Mouse (Mus musculus) cerebellum, adult 2 months (tissue): ENCODE data around the gene Cpne4. TPM values are rescaled to one million over a fixed set of nuclear protein-coding genes. Genes with fewer than 3 reads are reported as not detected.

Experiments used
- DNase-seq, 2 experiments: peaks; one replicate each; pipeline ENCODE4 v3.0.0; 2021
- H3K27ac ChIP-seq: fragments of 200-500 bp; 2 replicates; pipeline ENCODE4 v1.5.1; 2012; ENCODE audit warnings: low read length, control low read depth, inconsistent platforms; ENCODE audit not compliant: insufficient read depth
- H3K27me3 ChIP-seq: fragments of 200-500 bp; 2 replicates; pipeline ENCODE4 v1.6.1; 2012; ENCODE audit warnings: inconsistent platforms, mild to moderate bottlenecking, low read length, moderate library complexity; ENCODE audit not compliant: control insufficient read depth, insufficient read depth
- H3K4me1 ChIP-seq: fragments of 200-500 bp; 2 replicates; pipeline ENCODE4 v1.6.1; 2011; ENCODE audit warnings: low read length; ENCODE audit not compliant: control insufficient read depth, insufficient read depth
- H3K4me3 ChIP-seq: fragments of 200-500 bp; replicated peaks from 2 replicates; pipeline ENCODE3; 2011; ENCODE audit warnings: mild to moderate bottlenecking, low read depth, low read length, control low read depth; ENCODE audit not compliant: insufficient read depth
- CTCF ChIP-seq: fragments of 200-500 bp; IDR thresholded peaks from 2 replicates; pipeline ENCODE4 v1.5.1; 2011; ENCODE audit warnings: low read depth, mild to moderate bottlenecking, control low read depth, low read length, moderate library complexity, borderline replicate concordance; ENCODE audit not compliant: insufficient read depth
- POLR2A ChIP-seq: fragments of 200-500 bp; IDR thresholded peaks from 2 replicates; pipeline ENCODE4 v1.6.1; 2011; ENCODE audit warnings: low read length, control low read depth, borderline replicate concordance; ENCODE audit not compliant: insufficient read depth
- WGBS: fragments of 180-500 bp; shearing (Covaris S2); methylation state at CpG from one replicate; pipeline ENCODE4 v1.1.7; 2018; 5-methylcytosine and 5-hydroxymethylcytosine counted together
- polyA plus RNA-seq: library from polyadenylated mRNA; depleted of rRNA; stranded (reverse); fragments of >200 nt; gene quantifications from 2 replicates; pipeline ENCODE4 v1.2.3, GENCODE M21; 2012

Gene Cpne4
- polyA plus RNA-seq, 1 experiment = 4.6 TPM

DNA sequence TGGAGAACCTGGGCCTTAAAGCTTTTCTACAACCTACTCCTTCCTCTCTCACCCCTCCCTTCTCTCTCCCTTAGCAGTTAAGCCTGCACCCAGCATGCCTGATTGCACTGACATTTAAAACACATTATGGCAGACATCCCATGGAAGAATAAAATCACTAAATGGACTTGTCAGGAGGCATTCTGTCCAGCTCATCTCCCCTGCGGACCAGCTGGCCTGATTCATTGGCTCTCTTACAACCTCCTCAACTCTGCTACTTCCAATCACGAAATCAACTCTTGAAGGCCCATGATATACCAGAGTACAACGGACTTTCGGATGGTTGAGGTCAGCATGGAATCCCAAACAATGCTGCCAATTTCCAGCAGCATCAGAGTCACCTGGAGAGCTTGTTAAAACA, 393.3 kb downstream of the Cpne4 start:
- Histone ChIP-seq H3K4me3 (no peak overlapping the region), H3K4me1 (no peaks in the 10 kb centered on the region), H3K27ac (no peak overlapping the region), H3K27me3 (no peaks in the 10 kb centered on the region)
- peak; percentile 5 to 26 for DNase-seq
- TF ChIP-seq POLR2A (no peak), CTCF (no peak)
- 5% methylated on average over 4 of the region's 4 CpGs for WGBS

DNA sequence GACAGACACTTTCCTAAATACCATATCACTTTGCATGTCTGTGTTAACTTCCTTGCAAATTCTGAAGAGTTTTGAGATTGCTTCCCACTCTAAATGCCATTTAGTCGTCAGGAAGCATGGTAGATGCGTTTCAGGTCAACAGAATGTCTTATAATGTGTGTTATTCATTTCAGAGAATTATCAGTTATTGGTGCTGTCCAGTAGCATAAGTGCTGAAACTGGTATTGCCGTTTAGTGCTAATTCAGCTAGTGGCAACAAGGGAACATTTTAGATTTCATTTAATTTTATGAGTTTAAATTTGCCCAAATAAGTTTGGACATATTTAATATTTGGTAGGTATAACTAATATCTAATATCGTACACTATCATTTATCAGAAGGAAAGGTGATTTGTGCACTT, 403.5 kb downstream of the Cpne4 start:
- H3K27me3 ChIP-seq = no peaks in the 10 kb centered on the region
- no peak for DNase-seq
- H3K27ac ChIP-seq = no peak overlapping the region
- 76% methylated on average over 4 of the region's 4 CpGs for WGBS
- TF ChIP-seq CTCF = no peak
- no peak for TF ChIP-seq POLR2A
- no peak overlapping the region for H3K4me3 ChIP-seq
- no peaks in the 10 kb centered on the region for H3K4me1 ChIP-seq

DNA sequence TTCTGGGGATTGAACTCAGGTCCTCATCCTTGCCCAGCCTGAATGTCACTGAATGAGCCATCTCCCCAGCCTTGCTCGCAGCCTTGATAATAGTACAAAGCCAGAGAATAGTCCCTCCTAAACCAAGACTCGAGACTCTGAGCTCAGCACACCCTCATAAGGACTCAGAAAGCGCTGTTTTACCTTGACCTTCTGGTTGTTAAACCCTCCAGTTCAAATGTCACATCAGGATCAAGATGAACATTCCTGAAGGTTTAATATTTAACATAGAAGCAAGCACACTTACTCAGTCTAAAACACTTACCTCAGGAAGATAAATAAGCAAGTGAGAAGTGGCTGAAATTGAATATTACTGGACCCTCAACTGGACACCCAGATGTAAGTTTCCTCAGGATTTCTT, 405.1 kb downstream of the Cpne4 start:
- WGBS = 80% methylated on average over 3 of the region's 3 CpGs
- no peak for TF ChIP-seq CTCF
- TF ChIP-seq POLR2A = no peak
- H3K4me1 ChIP-seq = no peaks in the 10 kb centered on the region
- no peak overlapping the region for H3K27ac ChIP-seq
- no peak overlapping the region for H3K4me3 ChIP-seq
- DNase-seq = no peak
- H3K27me3 ChIP-seq = no peaks in the 10 kb centered on the region

DNA sequence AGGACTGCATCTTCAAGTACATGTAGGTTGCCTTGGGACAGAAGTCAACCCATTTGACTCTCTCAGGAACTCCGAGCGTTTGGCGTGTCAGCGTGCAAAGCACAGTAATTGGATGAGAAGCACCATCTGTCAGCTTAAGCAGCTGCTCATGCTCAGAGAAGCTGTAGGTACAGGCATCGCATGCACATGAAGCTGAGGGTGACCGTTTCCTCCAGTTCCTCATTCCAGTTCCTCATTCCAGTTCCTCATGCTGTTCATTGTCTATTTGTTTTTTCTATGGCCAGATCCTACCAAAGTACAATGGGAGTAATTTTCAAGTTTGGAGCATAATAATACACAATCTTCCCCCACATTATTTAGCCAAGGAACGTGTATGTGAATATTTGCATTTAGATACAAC, 425.7 kb downstream of the Cpne4 start:
- no peaks in the 10 kb centered on the region for H3K27me3 ChIP-seq
- no peak overlapping the region for H3K27ac ChIP-seq
- H3K4me1 ChIP-seq = no peaks in the 10 kb centered on the region
- no peak overlapping the region for H3K4me3 ChIP-seq
- WGBS = 26% methylated on average over 7 of the region's 7 CpGs
- DNase-seq = no peak
- TF ChIP-seq CTCF (no peak), POLR2A (no peak)

DNA sequence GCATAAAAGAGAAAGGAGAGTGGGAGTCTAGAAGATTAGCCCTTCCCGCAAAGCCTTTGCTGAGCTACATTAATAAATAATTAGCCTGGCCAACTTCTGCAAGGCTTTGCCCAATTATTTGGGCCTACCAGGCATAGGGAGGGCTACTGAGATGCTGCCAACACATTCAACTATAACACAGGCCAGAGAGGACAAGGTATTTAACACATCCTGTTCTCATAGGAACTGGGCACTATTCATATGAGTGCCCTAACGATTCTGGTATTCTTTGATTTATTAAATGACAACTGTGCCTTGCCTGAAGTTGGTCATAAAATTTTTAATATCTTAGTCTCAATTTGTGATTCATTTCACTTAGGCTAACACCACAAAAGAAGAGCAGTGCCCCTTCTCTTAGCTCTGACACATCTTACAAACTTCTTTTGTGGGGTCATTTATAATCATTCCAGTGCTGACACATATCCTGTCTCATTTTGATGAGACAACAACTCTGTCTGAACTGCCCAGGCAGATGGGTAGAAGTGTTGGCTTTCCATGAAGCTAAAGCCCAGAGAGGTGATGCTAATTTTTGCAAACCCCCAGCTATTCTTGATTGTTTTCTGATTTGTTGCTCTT, 435.0 kb downstream of the Cpne4 start:
- H3K27me3 ChIP-seq = no peaks in the 10 kb centered on the region
- no peak overlapping the region for H3K27ac ChIP-seq
- TF ChIP-seq POLR2A = no peak
- no peak for TF ChIP-seq CTCF
- DNase-seq = no peak
- no peaks in the 10 kb centered on the region for H3K4me1 ChIP-seq
- WGBS = 75% methylated on average over 2 of the region's 2 CpGs
- no peak overlapping the region for H3K4me3 ChIP-seq

DNA sequence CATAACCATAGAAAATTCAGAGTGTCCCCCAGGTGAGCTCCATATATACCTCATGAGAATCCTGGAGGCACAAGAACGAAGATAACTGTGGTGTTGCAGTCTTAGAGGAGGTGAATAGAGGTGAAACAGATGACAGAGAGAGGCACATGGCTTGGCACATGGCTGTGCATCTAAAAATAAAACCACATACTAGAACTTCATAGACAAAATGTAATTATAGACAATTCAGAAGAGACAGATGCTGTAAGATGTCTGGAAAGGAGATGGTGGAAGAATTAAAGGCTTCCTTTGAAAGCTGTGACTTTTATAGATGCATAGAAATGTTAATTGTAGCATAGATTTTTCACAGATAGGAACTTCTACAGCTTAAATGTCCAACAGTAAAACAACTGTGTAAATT, 451.1 kb downstream of the Cpne4 start:
- H3K27ac ChIP-seq = no peak overlapping the region
- H3K4me3 ChIP-seq = no peak overlapping the region
- H3K4me1 ChIP-seq = no peaks in the 10 kb centered on the region
- no peak for DNase-seq
- TF ChIP-seq CTCF (no peak), POLR2A (no peak)
- H3K27me3 ChIP-seq = no peaks in the 10 kb centered on the region
- WGBS = 40% methylated on average over 1 of the region's 1 CpGs

DNA sequence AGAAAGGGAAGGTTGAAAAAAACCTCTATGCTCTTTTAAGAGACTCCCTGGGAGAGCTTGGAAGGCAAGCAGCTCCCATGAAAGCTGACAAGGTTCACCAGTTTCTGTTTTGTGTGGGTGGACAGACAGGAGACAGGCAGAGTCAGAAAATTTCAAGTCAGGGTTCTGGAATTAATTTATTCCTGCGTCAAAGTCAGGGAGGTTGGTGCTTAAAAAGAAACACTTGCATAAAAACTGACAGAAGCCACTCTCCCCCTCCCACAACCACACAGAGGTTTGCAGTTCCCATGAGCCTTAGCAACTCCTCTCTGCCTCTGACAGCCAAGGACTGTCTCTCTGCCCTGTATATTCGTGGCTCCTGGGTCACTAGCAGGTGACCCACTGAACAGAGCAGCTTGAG, 463.6 kb downstream of the Cpne4 start:
- TF ChIP-seq POLR2A = no peak
- no peak for TF ChIP-seq CTCF
- Histone ChIP-seq H3K27ac (no peak overlapping the region), H3K4me3 (no peak overlapping the region), H3K27me3 (no peaks in the 10 kb centered on the region), H3K4me1 (no peaks in the 10 kb centered on the region)
- WGBS = 12% methylated on average over 2 of the region's 2 CpGs
- no peak for DNase-seq

DNA sequence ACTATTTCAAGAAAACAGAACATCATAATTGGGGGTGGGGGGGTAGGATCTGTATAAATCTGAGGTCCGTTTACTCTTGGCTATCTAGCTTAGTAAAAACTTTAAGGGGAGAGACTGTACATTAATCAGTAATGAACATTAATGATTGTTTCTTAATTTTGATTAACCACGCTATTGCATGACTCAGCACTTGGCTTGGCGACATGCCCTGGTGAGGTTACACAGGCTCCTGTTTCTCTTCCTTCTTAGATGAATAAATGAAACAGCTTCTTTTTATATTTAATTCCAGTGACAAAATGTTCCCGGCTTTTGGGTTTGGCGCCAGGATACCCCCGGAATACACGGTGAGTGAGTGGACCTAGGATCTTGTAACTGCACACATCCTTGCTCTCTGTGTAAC, 471.1 kb downstream of the Cpne4 start:
- H3K27ac ChIP-seq = no peak overlapping the region
- H3K27me3 ChIP-seq = no peaks in the 10 kb centered on the region
- H3K4me1 ChIP-seq = no peaks in the 10 kb centered on the region
- no peak for TF ChIP-seq CTCF
- no peak for TF ChIP-seq POLR2A
- WGBS = 86% methylated on average over 7 of the region's 7 CpGs
- no peak for DNase-seq
- no peak overlapping the region for H3K4me3 ChIP-seq

DNA sequence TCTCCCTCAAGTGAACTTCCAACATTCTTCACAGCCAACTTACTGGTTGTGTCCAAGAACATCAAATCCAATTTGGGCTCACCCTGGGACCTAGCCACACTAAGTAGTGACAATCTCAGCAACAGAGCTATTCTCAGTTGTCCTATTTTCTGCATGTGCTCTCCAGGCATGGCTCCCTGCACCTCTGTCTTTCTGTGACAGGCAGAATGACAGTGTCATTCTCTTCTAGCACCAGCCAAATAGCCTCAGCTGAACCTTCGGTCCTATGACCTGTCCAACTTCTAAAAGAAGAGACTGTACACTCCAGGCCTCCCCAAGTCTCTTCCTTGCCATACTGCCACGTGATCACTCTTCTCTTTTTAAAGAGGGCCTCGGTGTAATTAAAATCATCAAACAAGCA, 481.2 kb downstream of the Cpne4 start:
- no peak for DNase-seq
- WGBS = 67% methylated on average over 3 of the region's 3 CpGs

More for the DNA sequence above, 481.2 kb downstream of the Cpne4 start:
- no peak for TF ChIP-seq POLR2A
- TF ChIP-seq CTCF = no peak
- no peak overlapping the region for H3K4me3 ChIP-seq
- no peak overlapping the region for H3K27ac ChIP-seq
- H3K4me1 ChIP-seq = no peaks in the 10 kb centered on the region
- H3K27me3 ChIP-seq = no peaks in the 10 kb centered on the region
